Mouse (Mus musculus) forebrain, postnatal 0 days (tissue): ENCODE measurements around the gene Ptgir. TPM values are rescaled to one million over a fixed set of nuclear protein-coding genes. Genes with fewer than 3 reads are reported as not detected.

Experiments
- ATAC-seq: fragments of 200-750 bp; cut with Nextera tagmentation; 2 replicates; pipeline ENCODE4 v1.8.0; 2017; ENCODE audit warnings: mild to moderate bottlenecking, moderate library complexity
- DNase-seq: peaks from one replicate; pipeline ENCODE4 v3.0.0-alpha.2; 2015
- H3K27ac ChIP-seq: fragments of 300-500 bp; sonication (generic); 2 replicates; pipeline ENCODE4 v1.5.1; 2014; ENCODE audit warnings: low read depth, mild to moderate bottlenecking, antibody characterized with exemption, low read length, moderate library complexity, mixed read lengths
- H3K27me3 ChIP-seq: fragments of 300-500 bp; sonication (generic); 2 replicates; pipeline ENCODE4 v1.6.1; 2014; ENCODE audit warnings: mild to moderate bottlenecking, low read length, mixed read lengths; ENCODE audit not compliant: insufficient read depth
- H3K36me3 ChIP-seq: fragments of 300-500 bp; sonication (generic); 2 replicates; pipeline ENCODE4 v1.6.1; 2014; ENCODE audit warnings: mild to moderate bottlenecking, moderate library complexity; ENCODE audit not compliant: insufficient read depth
- H3K4me1 ChIP-seq: fragments of 300-500 bp; sonication (generic); 2 replicates; pipeline ENCODE4 v1.6.1; 2014; ENCODE audit warnings: antibody characterized with exemption; ENCODE audit not compliant: insufficient read depth
- H3K4me2 ChIP-seq: fragments of 300-500 bp; sonication (generic); 2 replicates; pipeline ENCODE4 v1.6.1; 2014; ENCODE audit warnings: low read depth, mild to moderate bottlenecking, moderate library complexity
- H3K4me3 ChIP-seq: fragments of 300-500 bp; sonication (generic); 2 replicates; pipeline ENCODE4 v1.5.1; 2014; ENCODE audit warnings: low read depth, low read length, mixed read lengths
- H3K9ac ChIP-seq: fragments of 300-500 bp; sonication (generic); 2 replicates; pipeline ENCODE4 v1.6.1; 2014; ENCODE audit warnings: mild to moderate bottlenecking
- H3K9me3 ChIP-seq: fragments of 300-500 bp; sonication (generic); 2 replicates; pipeline ENCODE4 v1.6.1; 2016; ENCODE audit warnings: low read length
- CTCF ChIP-seq: sonication (generic); IDR thresholded peaks from 2 replicates; pipeline ENCODE4 v1.5.1; 2016; ENCODE audit warnings: antibody characterized with exemption, control low read depth, low read depth
- WGBS: fragments of 180-500 bp; shearing (Covaris S2); extraction: QIAGEN DNeasy Blood & Tissue Kit; methylation state at CpG from one replicate; pipeline ENCODE4 v1.1.7; 2014; 5-methylcytosine and 5-hydroxymethylcytosine counted together
- polyA plus RNA-seq: library from polyadenylated mRNA; unstranded; fragments of >200 nt; fragmentation: Nextera tagmentation; extraction: Ambion mirVana; gene quantifications from 2 replicates; pipeline ENCODE4 v1.2.1, GENCODE M21; 2015
- total RNA-seq: library from RNA; depleted of rRNA; stranded (reverse); fragments of >200 nt; gene quantifications from 2 replicates; pipeline ENCODE4 v1.2.3, GENCODE M21; 2014

Ptgir gene
- total and polyA plus RNA-seq, 2 experiments from 2014 or later, result 0.08 TPM; not detected in 1

DNA sequence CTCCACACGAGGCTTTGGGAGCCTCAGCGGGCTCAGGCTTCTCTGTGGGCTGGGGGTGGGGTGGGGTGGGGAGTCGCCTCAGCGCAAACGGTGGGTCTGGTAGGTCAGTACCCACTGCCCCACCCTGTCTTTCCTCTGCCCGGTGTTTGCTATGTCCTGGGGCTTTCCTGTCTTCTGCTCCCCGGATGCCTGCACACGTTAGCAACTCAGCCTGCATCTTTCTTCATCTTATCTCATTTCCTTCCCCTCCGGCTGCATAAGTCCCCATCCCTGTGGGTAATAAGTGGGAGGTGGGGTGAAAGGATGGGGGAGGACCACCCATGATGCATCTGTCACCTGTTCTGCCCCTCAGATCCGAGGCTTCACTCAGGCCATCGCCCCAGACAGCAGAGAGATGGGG, 2.1 kb downstream of the Ptgir start:
- Histone ChIP-seq H3K9me3 (no peaks in the 10 kb centered on the region), H3K4me2 (no peak overlapping the region), H3K9ac (no peak overlapping the region), H3K4me3 (no peak overlapping the region), H3K36me3 (peaks cover under 1% of the 10 kb centered on the region; the same call in 1 of the 2 replicates), H3K4me1 (no peaks in the 10 kb centered on the region), H3K27me3 (no peaks in the 10 kb centered on the region), H3K27ac (no peak overlapping the region)
- ATAC-seq, result no peak
- DNase-seq, result no peak
- WGBS, result 60% methylated on average over 11 of the region's 11 CpGs
- TF ChIP-seq CTCF, result no peak

DNA sequence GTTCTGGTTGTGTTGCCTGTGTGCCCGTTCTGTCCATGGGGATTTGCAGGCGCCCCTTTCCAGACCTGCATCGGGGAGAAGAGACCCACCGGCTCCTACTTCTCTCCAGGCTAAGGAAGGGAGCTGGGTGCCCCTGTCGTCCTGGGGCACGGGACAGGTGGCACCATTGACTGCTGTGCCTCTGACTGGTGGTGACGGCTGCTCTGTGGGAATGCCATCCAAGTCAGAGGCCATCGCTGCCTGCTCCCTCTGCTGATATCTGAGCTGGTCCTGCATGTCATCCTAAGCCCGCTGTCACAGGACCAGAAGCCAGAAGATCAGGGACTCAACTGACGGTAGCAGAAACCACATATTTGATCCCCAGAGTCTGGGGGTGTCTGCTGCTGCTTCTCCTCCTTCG, 2.6 kb downstream of the Ptgir start:
- no peaks in the 10 kb centered on the region for H3K9me3 ChIP-seq
- WGBS, result 73% methylated on average over 11 of the region's 11 CpGs
- no peak overlapping the region for H3K4me3 ChIP-seq
- peaks cover 5% of the 10 kb centered on the region; the same call in 1 of the 2 replicates for H3K36me3 ChIP-seq
- H3K9ac ChIP-seq, result no peak overlapping the region
- no peak overlapping the region for H3K4me2 ChIP-seq
- no peak overlapping the region for H3K27ac ChIP-seq
- DNase-seq, result no peak
- no peaks in the 10 kb centered on the region for H3K27me3 ChIP-seq
- TF ChIP-seq CTCF, result no peak
- no peak for ATAC-seq
- H3K4me1 ChIP-seq, result no peaks in the 10 kb centered on the region

DNA sequence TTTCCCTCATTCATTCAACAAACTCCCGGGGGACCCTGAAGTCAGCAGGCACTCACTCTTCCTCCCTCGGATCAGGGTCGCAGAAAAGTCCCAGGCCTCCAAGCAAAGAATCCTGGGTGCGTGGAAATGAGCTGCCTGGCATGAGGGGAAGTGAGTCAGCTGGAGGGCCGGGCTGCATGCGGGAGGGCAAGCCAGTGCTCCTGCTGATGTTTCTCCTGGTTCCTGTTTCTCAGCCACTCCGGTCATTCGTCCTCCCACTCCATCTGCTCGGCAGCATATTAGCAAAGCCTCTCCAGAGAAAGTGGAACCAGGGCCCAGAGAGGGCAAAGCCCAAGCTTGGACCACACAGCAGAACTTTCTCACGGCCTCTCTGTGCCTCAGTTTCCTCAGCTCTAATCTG, 3.6 kb downstream of the Ptgir start:
- no peak for TF ChIP-seq CTCF
- no peaks in the 10 kb centered on the region for H3K9me3 ChIP-seq
- H3K36me3 ChIP-seq, result peaks cover 16% of the 10 kb centered on the region
- H3K4me2 ChIP-seq, result no peak overlapping the region
- no peak for DNase-seq
- ATAC-seq, result no peak
- H3K4me3 ChIP-seq, result no peak overlapping the region
- H3K9ac ChIP-seq, result no peak overlapping the region
- no peaks in the 10 kb centered on the region for H3K4me1 ChIP-seq
- no peak overlapping the region for H3K27ac ChIP-seq
- 58% methylated on average over 10 of the region's 10 CpGs for WGBS
- no peaks in the 10 kb centered on the region for H3K27me3 ChIP-seq

DNA sequence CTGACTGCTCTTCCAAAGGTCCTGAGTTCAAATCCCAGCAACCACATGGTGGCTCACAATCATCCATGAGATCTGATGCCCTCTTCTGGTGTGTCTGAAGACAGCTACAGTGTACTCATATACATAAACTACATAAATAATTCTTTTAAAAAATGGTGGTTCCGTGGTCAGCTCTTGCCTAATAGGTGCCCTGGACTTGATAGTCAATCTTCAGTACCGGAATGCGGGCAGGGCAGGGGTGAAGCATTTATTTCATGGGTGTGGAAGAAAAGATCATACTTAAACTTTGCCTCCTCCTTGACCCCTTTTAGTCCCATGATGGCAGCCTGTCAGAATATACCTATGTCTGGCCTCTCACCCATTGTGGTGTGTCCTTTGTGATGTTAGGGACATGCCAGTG, 5.6 kb downstream of the Ptgir start:
- DNase-seq (no peak), ATAC-seq (no peak)
- no peaks in the 10 kb centered on the region for H3K9me3 ChIP-seq
- no peak overlapping the region for H3K27ac ChIP-seq
- H3K4me2 ChIP-seq, result no peak overlapping the region
- no peak overlapping the region for H3K4me3 ChIP-seq
- H3K36me3 ChIP-seq, result peaks cover 36% of the 10 kb centered on the region
- 94% methylated on average over 3 of the region's 3 CpGs for WGBS
- no peak for TF ChIP-seq CTCF
- no peaks in the 10 kb centered on the region for H3K27me3 ChIP-seq
- no peak overlapping the region for H3K9ac ChIP-seq
- no peaks in the 10 kb centered on the region for H3K4me1 ChIP-seq

DNA sequence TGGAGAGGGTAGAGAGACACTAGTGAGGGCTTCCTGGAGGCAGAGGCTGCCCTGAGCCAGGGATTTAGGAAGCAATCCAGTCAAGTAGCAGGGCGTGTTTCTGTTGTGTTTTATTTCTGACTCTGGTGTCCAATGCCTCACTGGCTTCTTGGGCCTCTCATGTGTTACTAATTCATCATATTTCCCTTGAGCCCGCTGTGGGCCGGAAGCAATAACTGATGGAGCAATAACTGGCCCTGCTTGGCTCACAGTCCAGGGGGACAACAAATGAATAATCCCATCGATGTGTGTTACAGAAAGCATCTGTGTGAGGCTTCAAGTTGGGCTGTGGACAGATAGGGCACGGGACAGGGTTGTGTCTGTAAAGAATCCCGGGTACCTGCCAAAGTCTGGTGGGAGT, 6.1 kb downstream of the Ptgir start:
- Histone ChIP-seq H3K9ac (no peak overlapping the region), H3K4me3 (no peak overlapping the region), H3K4me2 (no peak overlapping the region), H3K36me3 (peaks cover 40% of the 10 kb centered on the region), H3K27me3 (no peaks in the 10 kb centered on the region), H3K27ac (no peak overlapping the region), H3K9me3 (no peaks in the 10 kb centered on the region), H3K4me1 (no peaks in the 10 kb centered on the region)
- WGBS, result 89% methylated on average over 6 of the region's 6 CpGs
- no peak for TF ChIP-seq CTCF
- ATAC-seq, result no peak
- DNase-seq, result no peak

DNA sequence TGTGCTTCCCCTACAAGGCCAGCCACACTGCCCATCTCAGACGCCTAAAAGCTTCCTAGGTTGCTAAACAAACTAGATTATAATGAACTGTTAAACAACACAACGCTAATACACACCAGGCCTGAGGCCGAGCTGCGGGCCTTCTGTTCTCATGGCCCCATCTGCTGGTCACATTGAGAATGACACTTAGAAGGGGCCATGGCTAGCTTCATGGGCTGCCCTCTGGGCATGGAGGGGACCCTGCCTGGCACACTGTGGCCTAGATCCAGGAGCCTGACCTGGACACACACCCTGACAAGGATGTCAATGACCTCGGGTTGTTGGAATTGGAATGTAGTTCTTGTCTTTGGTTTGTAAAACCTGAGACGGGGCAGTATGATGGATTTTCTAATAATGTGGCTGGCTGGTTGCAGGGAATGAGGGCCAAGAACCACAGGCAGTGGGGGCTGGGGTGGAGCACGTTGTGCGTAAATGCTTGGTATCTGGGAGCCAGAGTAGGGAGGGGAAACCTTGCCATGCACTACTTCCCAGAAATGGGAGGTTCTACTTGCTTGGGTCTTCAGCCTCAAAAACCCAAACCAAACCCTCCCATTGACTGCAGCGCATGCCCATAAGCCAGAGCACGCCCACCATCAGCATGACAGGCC, 7.6 kb downstream of the Ptgir start:
- Histone ChIP-seq H3K36me3 (peaks cover 55% of the 10 kb centered on the region), H3K9me3 (no peaks in the 10 kb centered on the region), H3K9ac (no peak overlapping the region), H3K4me2 (no peak overlapping the region), H3K27ac (no peak overlapping the region), H3K4me1 (no peaks in the 10 kb centered on the region), H3K4me3 (no peak overlapping the region), H3K27me3 (no peaks in the 10 kb centered on the region)
- ATAC-seq, result peak; percentile 79
- peak; percentile 87 for TF ChIP-seq CTCF
- WGBS, result 37% methylated on average over 10 of the region's 10 CpGs
- peak; percentile 84 for DNase-seq

DNA sequence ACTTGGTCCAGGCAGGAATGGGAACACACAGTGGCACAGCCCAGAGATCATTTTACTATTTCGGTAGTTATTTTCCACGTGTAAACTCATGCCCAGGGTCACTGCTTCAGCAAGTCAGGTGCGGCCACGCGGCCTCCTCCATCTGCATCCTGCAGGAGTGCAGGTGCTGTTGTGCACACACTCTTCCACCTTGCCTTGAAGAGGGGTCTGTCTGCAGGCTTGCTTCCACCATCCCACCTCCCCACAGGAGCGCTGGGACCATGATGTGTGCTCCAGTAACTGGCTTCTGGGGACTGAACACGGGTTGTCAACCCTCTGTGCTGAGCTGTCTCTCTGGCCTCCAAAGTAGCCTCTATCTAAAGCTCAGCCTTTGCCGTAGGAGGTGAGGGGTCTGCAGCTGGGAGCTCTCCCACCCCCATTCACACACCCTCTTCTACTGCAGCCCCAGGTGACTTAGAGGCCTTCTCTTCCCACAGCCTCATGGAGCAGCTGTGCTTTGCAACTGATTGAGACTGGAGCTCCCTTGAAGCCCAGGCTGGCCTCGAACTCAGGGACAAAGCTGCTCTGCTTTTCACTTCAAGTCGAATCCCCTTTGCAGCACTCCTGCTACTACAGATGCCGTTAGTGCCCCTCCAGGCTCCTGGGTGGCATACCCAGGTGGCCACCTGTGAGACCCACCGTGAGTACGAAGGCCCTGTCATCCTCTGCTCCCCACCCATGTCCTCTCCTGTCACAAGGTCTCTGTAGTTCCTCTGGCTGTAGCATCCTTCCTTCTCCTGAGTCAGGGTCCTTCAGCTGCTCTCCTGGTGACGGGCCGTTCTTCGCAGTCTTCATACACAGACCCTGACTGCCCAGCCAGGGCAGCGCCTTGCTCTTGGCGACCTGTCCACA, 8.4 kb downstream of the Ptgir start:
- Histone ChIP-seq H3K27me3 (no peaks in the 10 kb centered on the region), H3K9me3 (no peaks in the 10 kb centered on the region), H3K27ac (no peak overlapping the region), H3K36me3 (peaks cover 61% of the 10 kb centered on the region), H3K4me2 (no peak overlapping the region), H3K4me3 (no peak overlapping the region), H3K9ac (no peak overlapping the region), H3K4me1 (no peaks in the 10 kb centered on the region)
- ATAC-seq, result no peak; the same call in 1 of the 2 replicates
- DNase-seq, result no peak
- TF ChIP-seq CTCF, result no peak
- WGBS, result 83% methylated on average over 18 of the region's 18 CpGs
